Mouse (Mus musculus) inflammation-experienced regulatory T-cells, adult 6 months (primary cell): ENCODE measurements around the gene Ccdc152. TPM values are rescaled to one million over a fixed set of nuclear protein-coding genes. Genes with fewer than 3 reads are reported as not detected.

ENCODE experiments used
- polyA plus RNA-seq, 3 experiments: library from polyadenylated mRNA; unstranded; fragments of 100-300 nt; shearing (Covaris generic); gene quantifications; one replicate each; pipeline ENCODE4 v1.2.1; 2017

The Ccdc152 gene
- polyA plus RNA-seq, 3 experiments from 2014 or later = 0.31 to 1.3 TPM; not detected in 1

Other genes starting within 250 kb of the Ccdc152 start
- gene Selenop, start 35.0 kb downstream of the Ccdc152 start, polyA plus RNA-seq = 100 to 1,000 TPM in 2 of 3 experiments, 10 to 100 TPM in 1; 95.3 to 160 (median 152) TPM